Mouse (Mus musculus) embryonic facial prominence, embryonic 14.5 days (tissue): ENCODE results near the gene Cmah. TPM values are rescaled to one million over a fixed set of nuclear protein-coding genes. Genes with fewer than 3 reads are reported as not detected.

Experiments
- ATAC-seq: fragments of 200-750 bp; cut with Nextera tagmentation; 2 replicates; pipeline ENCODE4 v1.8.0; 2017; ENCODE audit warnings: low read depth, moderate number of reproducible peaks, moderate TSS enrichment
- DNase-seq: peaks from one replicate; pipeline ENCODE4 v3.0.0-alpha.2; 2015; ENCODE audit warnings: low spot score
- H3K27ac ChIP-seq: fragments of 300-500 bp; sonication (generic); replicated peaks from 2 replicates; pipeline ENCODE4 v1.5.1; 2014; ENCODE audit warnings: low read depth, mild to moderate bottlenecking, low read length, moderate library complexity
- H3K27me3 ChIP-seq: fragments of 300-500 bp; sonication (generic); replicated peaks from 2 replicates; pipeline ENCODE4 v1.6.1; 2014; ENCODE audit warnings: low read length; ENCODE audit not compliant: control insufficient read depth, insufficient read depth
- H3K36me3 ChIP-seq: fragments of 300-500 bp; sonication (generic); 2 replicates; pipeline ENCODE4 v1.6.1; 2014; ENCODE audit warnings: low read length, mixed read lengths; ENCODE audit not compliant: control insufficient read depth, insufficient read depth
- H3K4me1 ChIP-seq: fragments of 300-500 bp; sonication (generic); 2 replicates; pipeline ENCODE4 v1.6.1; 2014; ENCODE audit warnings: antibody characterized with exemption, low read length; ENCODE audit not compliant: control insufficient read depth, insufficient read depth
- H3K4me2 ChIP-seq: fragments of 300-500 bp; sonication (generic); 2 replicates; pipeline ENCODE4 v1.6.1; 2014; ENCODE audit warnings: low read depth, mild to moderate bottlenecking, low read length, moderate library complexity, mixed read lengths
- H3K4me3 ChIP-seq: fragments of 300-500 bp; sonication (generic); 2 replicates; pipeline ENCODE4 v1.5.1; 2014; ENCODE audit warnings: low read depth, mild to moderate bottlenecking, low read length
- H3K9ac ChIP-seq: fragments of 300-500 bp; sonication (generic); 2 replicates; pipeline ENCODE4 v1.6.1; 2014; ENCODE audit warnings: low read depth, mild to moderate bottlenecking, low read length, moderate library complexity, mixed read lengths
- H3K9me3 ChIP-seq: fragments of 300-500 bp; sonication (generic); 2 replicates; pipeline ENCODE4 v1.6.1; 2016; ENCODE audit warnings: low read length; ENCODE audit not compliant: control insufficient read depth
- WGBS: fragments of 180-500 bp; shearing (Covaris S2); extraction: QIAGEN DNeasy Blood & Tissue Kit; methylation state at CpG from one replicate; pipeline ENCODE4 v1.1.7; 2014; 5-methylcytosine and 5-hydroxymethylcytosine counted together
- polyA plus RNA-seq: library from polyadenylated mRNA; unstranded; fragments of >200 nt; fragmentation: Nextera tagmentation; extraction: Ambion mirVana; gene quantifications from 2 replicates; pipeline ENCODE4 v1.2.1, GENCODE M21; 2014

The Cmah gene
- polyA plus RNA-seq, 1 experiment from 2014 or later: 0.95 TPM

DNA sequence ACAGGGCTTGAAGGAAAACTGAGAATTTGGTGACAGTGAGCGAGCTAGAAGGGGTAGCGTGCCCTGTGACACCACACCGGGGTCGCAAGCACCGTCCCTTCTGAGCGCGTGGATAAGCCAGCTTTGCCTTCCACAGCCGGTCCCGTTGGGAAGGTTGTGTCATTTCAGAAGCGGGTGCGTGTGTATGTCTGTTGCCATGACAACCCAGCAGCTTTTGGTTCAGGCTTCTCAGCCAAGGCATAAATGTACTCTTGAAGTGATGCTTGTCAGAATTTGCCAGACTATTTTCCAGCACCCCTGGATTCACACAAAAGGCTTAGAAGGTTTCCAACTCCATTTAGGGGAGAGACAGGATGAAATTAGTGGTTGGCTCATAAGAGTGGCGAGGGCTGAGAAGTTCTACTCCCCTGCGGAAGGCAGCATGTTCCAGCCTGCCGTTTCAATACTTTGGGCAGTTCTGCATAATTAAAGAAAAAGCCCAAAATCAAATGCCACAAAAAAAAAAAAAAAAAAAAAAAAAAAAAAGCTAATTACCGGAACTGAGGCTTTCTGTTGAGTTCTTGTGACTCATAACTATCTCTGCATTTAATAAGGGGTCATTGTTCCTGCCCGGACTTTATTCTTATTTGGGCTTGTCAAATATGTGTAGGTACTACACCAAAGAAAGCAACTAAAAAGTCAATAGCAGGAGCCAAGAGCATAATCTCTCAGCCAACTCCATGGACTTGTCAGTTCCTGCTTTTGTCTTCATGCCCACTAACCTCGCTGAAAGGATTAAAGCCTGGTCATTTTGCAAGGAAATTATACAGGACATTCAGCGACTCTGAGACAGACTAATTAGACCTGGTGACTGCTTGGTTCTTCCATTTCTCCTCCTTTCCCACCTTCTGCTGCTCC lies 194.5 kb downstream of the Cmah start:
- peak; percentile 87 for DNase-seq

DNA sequence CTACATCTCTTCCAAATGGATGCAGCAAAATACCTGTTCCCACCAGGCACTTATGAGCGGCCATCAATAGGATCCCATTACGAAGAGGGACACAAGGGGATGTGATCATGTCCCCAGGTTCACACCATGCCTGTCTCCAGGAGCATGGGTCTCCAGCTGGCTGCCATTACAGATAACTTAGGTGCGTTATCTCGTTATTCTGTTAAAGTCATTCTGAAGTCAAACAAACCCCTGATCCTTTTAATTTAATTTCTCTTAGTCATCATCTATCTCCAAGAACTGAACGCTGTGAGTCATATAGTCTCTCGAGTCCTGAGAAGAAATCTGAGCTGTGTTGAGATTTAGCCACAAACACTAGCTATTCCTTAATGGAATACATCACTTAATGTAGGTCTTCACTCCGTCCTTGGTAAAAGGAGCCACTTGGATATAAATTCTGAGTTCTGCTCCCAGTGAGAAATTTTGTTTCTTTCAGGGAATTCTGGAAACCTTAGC lies 195.2 kb downstream of the Cmah start:
- Histone ChIP-seq H3K27ac (no peak overlapping the region), H3K9me3 (no peaks in the 10 kb centered on the region), H3K4me2 (no peak overlapping the region), H3K36me3 (no peaks in the 10 kb centered on the region), H3K4me3 (no peak overlapping the region), H3K4me1 (0 out of 2 replicates have a peak, but pooled peaks cover 7% of the 10 kb centered on the region), H3K27me3 (no peaks in the 10 kb centered on the region), H3K9ac (no peak overlapping the region)
- DNase-seq (no peak), ATAC-seq (no peak)
- WGBS: 65% methylated on average over 7 of the region's 7 CpGs

More for the DNA sequence above, 194.5 kb downstream of the Cmah start:
- Histone ChIP-seq H3K4me2 (no peak overlapping the region; the same call in 1 of the 2 replicates), H3K9ac (no peak overlapping the region), H3K27me3 (no peaks in the 10 kb centered on the region), H3K9me3 (no peaks in the 10 kb centered on the region), H3K27ac (no peak overlapping the region), H3K4me1 (0 out of 2 replicates have a peak, but pooled peaks cover 7% of the 10 kb centered on the region), H3K36me3 (no peaks in the 10 kb centered on the region), H3K4me3 (no peak overlapping the region)
- peak; percentile 66; the same call in 1 of the 2 replicates for ATAC-seq
- 54% methylated on average over 18 of the region's 18 CpGs for WGBS

DNA sequence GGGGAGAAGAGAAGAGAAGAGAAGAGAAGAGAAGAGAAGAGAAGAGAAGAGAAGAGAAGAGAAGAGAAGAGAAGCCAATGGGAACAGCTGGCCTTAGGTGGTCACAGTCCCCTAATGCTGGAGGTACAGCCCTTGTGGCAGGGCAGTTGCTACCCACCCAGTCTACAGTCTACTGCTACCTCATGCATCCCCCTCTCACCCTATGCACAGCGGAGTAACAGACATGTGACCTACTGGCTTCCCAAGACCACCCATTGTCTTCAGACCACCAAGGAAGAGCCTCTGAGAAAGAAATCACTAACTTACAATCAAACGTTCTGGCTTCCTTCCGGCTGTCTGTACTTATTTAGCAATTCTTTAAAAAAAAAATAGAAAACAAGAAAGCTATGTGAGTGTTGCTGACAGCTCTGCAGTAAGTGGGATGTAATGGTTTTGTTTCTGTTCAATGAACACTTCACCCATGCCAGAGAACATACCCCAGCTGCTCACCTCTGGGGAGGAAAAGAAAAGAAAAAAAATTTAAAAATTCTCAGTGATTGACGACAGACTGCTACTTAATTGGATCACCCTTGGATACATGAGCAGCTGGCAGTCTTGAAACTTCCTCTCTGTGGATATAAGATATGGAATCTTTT lies 196.5 kb downstream of the Cmah start:
- no peak overlapping the region for H3K9ac ChIP-seq
- no peaks in the 10 kb centered on the region for H3K27me3 ChIP-seq
- no peaks in the 10 kb centered on the region for H3K36me3 ChIP-seq
- 42% methylated on average over 4 of the region's 4 CpGs for WGBS
- H3K9me3 ChIP-seq: no peaks in the 10 kb centered on the region
- H3K27ac ChIP-seq: no peak overlapping the region
- no peak for DNase-seq
- H3K4me2 ChIP-seq: no peak overlapping the region
- ATAC-seq: no peak
- no peak overlapping the region for H3K4me3 ChIP-seq
- 0 out of 2 replicates have a peak, but pooled peaks cover 7% of the 10 kb centered on the region for H3K4me1 ChIP-seq

DNA sequence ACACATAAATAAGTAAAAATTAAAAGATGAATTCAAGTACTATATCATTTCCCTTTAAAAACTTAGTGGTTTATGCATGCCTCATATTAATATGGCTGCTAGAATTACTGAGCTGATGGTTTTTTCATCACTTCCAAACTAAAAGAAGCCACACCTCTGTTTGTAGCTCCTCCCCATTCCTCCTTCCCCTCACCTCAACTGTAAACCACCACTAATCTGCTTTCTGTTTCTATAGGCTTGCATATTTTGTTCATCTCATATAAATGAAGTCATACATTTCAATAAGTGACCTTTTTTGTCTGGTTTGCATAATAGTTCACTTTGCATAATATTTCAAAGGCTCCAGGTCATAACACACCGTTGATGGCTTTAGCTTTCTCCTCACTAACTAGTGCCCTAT lies 197.3 kb downstream of the Cmah start:
- Histone ChIP-seq H3K4me3 (no peak overlapping the region), H3K9me3 (no peaks in the 10 kb centered on the region), H3K27ac (no peak overlapping the region), H3K27me3 (no peaks in the 10 kb centered on the region), H3K9ac (no peak overlapping the region), H3K36me3 (no peaks in the 10 kb centered on the region), H3K4me1 (0 out of 2 replicates have a peak, but pooled peaks cover 7% of the 10 kb centered on the region), H3K4me2 (no peak overlapping the region)
- ATAC-seq (no peak), DNase-seq (no peak)
- WGBS: 65% methylated on average over 1 of the region's 1 CpGs

DNA sequence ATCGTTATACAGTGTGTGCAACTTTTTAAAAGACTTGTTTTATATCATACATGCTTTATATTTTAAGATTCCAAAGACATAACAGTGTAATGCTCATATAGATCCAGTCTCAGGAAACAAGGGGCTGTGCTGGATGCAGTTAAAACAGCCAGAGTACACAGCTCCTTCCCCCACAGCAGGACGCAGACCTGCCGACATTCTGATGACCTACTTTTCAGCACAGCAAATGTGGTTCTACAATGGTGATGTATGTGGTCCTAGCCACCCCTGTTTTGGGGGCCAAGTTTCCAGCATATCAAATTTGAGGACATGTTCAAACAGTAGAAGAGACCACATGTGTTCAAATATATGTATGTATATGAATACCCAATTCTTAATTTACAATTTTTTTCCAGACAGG lies 198.3 kb downstream of the Cmah start:
- no peak overlapping the region for H3K4me3 ChIP-seq
- H3K36me3 ChIP-seq: no peaks in the 10 kb centered on the region
- 62% methylated on average over 3 of the region's 3 CpGs for WGBS
- no peaks in the 10 kb centered on the region for H3K9me3 ChIP-seq
- no peak overlapping the region for H3K4me2 ChIP-seq
- H3K27ac ChIP-seq: no peak overlapping the region
- ATAC-seq: no peak
- no peak for DNase-seq
- H3K4me1 ChIP-seq: 0 out of 2 replicates have a peak, but pooled peaks cover 7% of the 10 kb centered on the region
- no peaks in the 10 kb centered on the region for H3K27me3 ChIP-seq
- no peak overlapping the region for H3K9ac ChIP-seq

DNA sequence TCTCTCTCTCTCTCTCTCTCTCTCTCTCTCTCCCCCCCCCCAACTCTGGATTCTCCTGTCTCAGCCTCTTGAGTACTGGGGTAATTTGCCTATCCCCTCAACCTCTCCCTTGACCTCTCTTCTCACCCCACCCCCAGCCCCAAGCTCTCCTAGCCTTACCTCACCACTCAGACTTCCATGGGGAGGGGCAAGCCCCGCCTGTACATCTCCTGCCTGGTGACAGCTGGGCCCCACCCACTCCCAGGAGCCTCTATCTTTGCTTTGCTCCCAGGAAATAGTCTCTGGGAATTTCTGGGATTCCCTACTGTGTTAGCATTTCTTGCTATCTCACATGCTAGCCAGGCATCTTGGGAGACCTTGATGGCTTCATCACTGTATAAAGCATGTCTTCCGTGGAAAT lies 199.7 kb downstream of the Cmah start:
- Histone ChIP-seq H3K9ac (no peak overlapping the region), H3K36me3 (no peaks in the 10 kb centered on the region), H3K4me1 (0 out of 2 replicates have a peak, but pooled peaks cover 3% of the 10 kb centered on the region), H3K4me2 (no peak overlapping the region), H3K9me3 (no peaks in the 10 kb centered on the region), H3K27ac (no peak overlapping the region), H3K27me3 (no peaks in the 10 kb centered on the region), H3K4me3 (no peak overlapping the region)
- ATAC-seq (no peak), DNase-seq (no peak)
- WGBS: 66% methylated on average over 2 of the region's 2 CpGs

Other genes starting within 250 kb of the Cmah start
- gene Carmil1, start 46.6 kb upstream of the Cmah start, polyA plus RNA-seq: 31.3 and 32.0 TPM in 2 replicates